Mouse (Mus musculus): ENCODE results near the gene Sfswap.
A peak's percentile ranks its signal among the peaks of the same experiment; 100 is the strongest.

Sfswap gene

DNA sequence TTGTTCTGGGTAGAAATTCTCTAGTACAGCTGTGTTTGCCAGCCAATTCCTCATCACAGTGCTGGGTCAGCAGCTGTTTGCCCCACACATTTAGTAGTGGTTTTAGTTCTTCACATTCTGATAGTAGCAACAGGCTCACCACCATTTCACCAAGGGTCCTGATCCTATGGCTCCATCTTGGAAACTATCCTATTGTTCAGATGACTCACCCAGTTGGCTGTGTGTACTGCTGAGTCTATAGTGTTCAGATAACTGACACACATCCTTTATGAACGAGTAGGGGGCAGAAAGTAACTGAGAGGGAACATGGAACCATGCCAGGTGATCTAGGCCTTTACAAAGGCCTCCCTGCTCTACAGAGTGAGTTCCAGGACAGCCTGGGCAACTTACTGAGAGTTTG, 28.6 kb downstream of the Sfswap start:
- DNase-seq (ENCODE audit: low read depth) = no peak

DNA sequence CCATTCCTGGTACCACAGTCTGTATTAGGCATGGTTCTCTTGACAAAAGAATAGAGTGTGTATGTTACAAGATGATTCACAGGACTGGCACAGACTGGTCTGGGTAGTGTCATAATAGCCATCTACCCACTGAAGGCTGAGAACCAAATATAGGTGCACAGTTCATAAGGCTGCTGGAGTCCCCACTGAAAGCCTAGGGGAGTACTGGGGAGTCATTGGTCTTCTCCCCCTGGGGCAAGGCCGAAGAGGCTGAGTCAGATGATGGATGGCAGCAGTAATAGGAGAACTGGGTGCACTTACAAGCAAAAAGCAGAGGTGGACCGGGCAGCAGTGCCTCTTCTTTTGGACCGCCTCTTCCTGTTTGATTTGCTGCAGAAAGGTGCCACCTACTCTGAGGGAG, 32.7 kb downstream of the Sfswap start:
- no peak for DNase-seq (ENCODE audit: low read depth)

DNA sequence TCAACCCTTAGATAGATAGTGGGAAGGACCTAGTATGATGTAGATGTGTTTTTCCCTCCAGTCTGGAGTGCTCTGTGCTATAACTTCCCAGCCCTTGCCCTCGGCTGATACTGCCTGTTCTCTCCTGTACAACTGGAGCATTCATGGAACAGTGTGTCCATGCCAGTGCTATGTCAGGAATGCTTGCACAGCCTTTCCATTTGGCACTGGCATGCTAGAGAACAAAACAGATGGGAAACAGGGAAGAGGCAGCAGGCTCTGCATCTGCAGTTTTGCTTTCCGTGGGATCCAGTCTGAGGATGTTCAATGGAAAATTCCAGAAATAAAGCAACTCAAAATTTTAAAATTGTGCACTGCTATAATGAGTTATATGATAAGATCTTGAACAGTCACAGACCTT, 33.5 kb downstream of the Sfswap start:
- DNase-seq (ENCODE audit: low read depth) = no peak

DNA sequence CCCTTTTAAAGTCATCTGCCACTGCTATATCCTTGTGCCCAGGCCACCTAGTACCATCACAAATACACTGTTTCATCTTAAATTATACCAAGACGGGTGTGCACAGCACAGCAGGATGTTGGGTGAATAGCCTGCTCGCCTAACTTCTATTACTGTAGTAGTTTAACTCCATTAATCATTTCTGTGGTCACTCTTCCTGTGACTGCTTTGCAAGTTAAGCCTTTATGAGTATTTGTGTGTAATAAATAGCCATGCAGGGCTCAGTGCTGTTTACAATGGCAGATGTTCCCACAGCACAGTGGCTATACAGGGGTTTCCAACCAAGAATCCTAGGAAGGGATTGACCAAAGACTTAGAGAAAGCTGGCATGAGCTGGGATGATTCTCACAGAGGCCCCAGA, 34.0 kb downstream of the Sfswap start:
- no peak for DNase-seq (ENCODE audit: low read depth)

DNA sequence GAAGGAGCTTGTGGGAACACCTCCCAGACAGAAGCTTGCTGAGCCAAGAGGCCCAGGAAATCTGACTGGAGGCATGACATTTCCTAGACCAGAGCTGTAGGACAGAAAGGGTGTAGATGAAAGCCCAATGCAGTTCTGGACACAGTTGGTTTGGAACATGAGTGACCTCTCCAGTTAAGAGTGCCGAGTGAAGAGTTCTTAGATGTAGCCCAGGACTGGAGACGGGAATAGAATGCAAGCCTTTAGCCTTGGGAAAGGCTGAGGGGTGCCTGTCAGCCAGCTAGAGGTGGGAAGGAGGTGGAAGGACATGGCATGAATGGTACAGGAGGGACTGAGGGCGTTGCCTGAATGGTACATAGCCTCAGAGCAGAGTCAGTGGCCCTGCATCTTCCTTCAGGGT, 34.4 kb downstream of the Sfswap start:
- DNase-seq (ENCODE audit: low read depth) = no peak

DNA sequence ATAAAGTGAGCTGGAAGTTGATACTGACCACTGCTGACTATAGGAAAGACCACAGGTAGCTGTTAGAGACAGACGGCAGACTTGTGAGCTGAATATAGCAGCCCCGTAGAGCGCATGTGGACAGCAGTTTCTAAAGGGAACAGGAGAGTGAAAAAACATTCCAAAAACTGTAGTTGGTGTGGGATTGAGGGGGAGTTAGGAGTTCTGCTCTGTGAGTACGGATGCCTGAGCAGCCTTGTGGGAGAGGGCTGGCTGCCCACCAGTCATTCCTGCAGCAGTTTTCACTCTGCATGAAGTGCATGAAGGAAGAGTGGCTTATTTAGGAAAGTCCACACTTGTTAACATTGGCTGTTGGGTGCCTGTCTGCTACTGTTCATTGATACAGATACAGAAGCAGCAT, 37.8 kb downstream of the Sfswap start:
- DNase-seq (ENCODE audit: low read depth) = no peak

DNA sequence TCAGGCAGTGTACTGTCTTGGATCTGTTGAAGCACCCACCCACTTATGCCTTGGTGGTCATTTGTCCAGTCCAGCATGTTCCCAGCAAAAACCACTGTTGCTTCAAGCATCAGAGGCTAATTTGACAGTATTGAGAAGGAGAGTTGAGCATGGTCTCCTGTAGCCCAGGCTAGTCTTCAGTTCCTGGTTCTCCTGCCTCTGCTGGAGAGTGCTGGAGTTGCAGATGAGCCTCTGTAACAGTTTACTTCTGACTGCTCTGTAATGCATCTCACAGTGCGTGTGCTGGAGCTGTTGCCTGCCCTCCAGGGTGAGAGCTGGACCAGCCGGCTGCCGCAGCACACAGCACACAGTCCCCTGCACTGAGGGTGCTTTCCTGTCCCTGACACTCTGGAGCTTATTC, 41.2 kb downstream of the Sfswap start:
- DNase-seq (ENCODE audit: low read depth) = no peak

DNA sequence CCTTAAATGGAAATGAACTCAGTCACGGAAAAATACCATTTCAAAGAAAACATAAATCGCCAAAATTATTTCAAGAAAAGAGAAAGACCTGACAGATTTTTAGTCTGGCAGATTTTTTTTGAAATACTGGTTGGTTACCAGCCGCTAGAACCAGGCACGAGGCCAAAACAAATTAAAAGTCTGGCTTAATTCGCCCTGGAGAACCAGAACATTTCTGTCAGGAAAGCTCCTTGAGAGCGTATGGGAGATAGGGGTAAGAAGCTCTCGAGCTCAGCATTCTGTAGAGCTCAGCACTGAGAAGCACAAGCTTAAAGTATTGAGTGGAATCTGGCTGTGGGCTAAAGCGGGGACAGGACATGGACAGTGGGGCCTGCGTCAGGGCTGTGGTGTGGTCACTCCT, 44.8 kb downstream of the Sfswap start:
- DNase-seq (ENCODE audit: low read depth) = no peak

DNA sequence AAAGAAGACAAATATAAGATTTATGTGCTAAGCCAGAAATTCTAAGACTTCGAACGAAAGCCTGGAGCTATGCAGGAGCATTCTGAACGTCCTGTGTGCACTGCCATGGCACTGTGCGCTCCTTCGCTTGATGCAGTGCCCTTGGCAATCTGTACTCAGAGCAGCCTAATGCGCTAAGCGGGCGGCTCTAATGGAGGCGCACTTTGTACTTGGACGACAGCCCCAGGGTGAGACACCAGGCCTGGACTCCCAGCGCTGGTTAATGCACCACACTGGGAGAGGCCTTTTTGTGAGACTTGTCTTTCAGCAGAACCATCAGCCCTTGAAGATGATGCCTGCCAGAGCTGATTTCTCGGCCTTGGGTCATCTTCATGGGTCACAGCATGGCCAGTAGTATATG, 48.7 kb downstream of the Sfswap start:
- DNase-seq (ENCODE audit: low read depth) = no peak

DNA sequence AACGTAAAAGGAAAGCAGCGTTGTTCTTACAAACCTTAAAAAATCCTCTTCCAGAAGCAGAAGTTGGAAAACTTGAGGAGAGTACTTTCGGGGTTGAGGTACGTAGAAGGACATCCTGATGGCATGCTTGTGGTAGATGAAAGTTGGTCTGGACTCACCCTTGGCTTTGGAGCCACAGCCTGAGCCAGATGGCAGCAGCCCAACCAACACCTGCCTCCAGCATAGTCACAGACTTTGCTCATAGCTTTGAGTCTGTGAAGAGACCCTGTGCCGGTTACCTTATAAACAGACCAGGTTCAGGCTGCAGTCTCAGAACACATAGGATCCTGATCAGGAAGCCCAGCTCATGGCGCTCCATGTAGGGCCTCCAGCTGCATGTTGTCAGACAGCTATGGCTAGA, 49.8 kb downstream of the Sfswap start:
- no peak for DNase-seq (ENCODE audit: low read depth)

DNA sequence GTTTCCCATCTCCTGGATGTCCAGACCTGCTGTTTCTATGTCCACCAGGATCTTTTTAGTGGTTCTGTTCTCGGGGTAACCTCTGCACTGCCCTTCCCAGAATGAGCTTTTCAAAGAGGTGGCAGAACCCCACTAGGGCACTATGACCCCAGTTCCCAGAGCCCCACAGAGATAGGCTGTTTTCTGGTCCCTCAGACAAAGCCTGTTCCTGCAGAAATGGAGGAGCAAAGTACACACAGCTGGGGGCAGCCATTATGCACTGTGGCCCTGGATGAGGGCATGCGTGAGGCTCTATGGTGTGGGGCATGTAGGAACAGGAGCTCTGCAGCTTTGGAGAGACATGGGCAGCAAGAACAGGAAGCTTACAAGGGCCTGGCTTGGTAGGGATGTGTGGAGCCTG, 51.0 kb downstream of the Sfswap start:
- DNase-seq (ENCODE audit: low read depth) = no peak

DNA sequence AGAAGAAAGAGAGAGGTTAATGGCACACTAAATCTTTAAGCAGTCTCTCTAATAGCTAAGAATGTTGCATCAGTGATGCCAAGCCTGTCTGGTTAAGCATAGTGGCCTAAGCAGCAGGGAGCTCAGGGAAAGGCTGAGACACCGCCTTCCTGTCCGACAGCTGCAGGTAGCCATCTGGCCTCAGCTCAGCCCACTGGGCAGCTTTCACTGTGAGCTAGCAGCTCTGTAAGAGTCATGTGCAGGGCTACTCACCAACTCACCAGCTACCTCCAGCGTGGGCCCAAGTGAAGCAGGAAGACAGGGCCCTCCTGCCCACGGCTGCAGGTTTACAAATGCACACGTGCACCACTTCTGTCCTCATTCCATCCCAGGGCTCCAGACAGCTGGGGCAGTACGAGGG, 52.6 kb downstream of the Sfswap start:
- no peak for DNase-seq (ENCODE audit: low read depth)

DNA sequence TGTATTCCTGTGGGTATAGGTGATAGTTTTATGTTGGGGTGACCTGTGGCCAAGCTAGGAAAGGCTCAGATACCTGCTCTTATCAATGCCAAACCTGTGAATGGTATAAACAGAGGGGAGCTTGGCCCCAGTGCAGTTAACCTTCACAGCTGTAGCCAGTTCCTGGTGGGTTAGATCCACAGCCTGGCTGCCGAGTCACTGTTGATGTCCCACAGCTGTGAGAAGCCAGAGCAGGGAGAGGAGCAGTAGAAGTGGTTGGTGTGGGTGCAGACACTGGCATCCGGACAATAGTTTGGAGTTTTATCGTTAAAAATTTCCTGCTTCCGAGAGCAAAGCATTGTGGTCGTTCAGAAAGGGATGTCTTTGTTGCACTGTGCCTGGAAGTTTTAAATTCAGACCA, 57.6 kb downstream of the Sfswap start:
- DNase-seq (ENCODE audit: low read depth) = no peak

DNA sequence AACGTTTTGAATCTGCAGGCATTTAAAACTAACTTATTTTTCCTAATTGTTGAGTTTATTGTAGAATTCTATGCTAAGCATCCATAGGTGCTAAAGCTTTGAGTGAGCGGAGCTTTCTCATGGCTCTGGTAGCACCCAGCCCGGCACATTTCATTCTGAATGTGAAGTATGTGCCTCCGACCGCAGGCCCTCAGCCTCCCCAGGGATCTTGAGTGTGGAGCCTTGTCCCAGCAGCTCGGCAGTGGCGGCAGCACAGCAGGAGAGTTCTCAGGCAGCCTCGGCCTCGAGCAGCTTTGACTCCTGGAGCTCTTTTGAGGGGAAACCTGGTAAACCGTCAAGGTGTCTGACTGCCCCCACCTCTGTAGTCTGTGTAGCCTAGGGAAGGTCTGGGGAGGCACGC, 58.3 kb downstream of the Sfswap start:
- no peak for DNase-seq (ENCODE audit: low read depth)

DNA sequence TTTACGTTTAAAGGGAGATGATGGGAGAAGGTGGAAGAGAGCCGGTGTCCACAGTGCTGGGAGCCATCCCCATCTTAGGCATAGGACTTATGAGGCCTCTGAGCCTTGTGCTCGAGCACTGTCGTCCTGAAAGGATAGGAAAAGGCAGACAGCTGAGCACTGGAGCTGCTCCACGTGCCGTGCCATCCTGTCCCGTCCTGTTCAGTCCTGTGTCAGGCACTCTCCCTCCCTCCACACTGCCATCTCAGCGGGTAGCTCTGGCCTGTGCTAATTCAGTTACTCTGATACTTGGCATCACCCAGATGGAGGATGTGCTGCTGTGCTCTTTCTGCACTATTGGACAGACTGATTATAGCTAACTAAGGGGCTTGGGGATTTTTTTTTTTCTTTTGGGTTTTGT, 61.3 kb downstream of the Sfswap start:
- no peak for DNase-seq (ENCODE audit: low read depth)

DNA sequence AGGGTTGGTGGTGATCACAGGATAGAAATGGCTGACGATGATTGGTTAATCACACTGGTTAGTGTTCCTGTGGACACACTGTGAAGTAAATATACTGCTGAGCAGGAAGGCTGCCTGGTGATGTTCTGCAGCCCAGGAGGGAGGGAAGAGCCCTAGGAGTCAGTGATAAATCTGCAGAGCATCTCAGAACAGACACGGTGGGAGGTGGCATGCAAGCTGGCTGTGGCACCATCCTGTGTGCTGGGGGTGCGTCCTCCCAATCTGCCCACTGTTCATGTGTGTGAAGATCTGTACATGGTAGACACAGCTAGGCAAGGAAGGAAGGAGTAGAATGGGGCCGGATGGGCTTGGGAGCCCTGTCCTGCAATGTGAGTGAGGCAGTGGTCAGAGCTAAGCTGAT, 67.6 kb downstream of the Sfswap start:
- DNase-seq (ENCODE audit: low read depth) = no peak

DNA sequence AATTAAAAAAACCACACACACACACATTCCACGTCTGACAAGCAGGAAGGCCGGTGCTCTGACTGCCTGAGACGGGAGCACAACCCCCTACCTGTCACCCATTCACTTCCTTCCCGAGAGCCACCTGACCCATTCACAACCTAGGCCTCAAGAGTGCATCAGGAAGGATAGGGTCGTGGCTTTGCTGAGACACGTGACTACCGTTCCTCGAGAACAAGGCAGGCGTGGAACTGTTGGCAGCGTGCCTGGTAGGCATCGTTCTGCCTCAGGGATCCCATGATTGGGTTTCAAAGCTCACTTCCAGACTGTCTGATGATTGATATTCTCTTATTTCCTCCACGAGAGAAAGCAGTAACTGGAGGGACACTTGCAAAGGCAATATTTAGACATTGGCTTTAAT, 77.2 kb downstream of the Sfswap start:
- DNase-seq (ENCODE audit: low read depth) = no peak

DNA sequence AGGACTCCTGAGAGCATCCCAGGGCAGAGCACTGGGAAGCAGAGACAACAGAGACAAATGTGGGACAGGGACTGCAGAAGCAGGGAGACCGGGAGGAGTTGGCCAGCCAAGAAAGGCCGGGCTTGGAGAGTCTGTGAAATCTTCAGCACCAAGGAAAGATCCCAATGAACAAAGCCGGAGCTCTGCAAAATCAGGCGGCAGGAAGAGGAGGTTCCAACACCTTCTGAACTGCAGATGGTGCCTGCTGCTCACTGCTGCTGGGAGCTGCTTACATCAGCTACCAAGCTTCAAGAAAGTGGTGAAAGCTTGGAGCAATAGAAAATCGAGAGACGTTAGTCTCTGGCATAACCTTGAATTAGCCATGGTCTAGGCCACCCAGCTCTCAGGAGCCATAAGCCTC, 79.0 kb downstream of the Sfswap start:
- no peak for DNase-seq (ENCODE audit: low read depth)

DNA sequence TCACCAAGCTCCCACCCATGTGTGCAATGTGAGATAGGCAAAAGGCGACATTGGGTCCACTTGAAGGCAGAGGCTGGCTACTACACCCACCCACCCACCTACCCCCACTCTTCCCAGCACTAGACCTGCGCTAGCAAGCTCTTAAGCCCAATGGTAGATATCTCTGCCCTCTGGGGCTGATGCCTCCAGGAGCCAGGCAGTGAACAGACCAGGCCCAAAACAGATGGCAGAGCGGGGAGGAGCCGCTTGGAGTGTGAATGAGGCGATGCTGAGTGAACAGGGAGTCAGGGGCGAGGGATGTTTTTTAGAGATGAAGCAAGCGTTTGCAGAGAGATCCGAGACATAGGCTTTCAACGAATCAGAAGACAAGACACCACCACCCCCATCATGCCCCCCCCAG, 79.6 kb downstream of the Sfswap start:
- DNase-seq (ENCODE audit: low read depth) = no peak

DNA sequence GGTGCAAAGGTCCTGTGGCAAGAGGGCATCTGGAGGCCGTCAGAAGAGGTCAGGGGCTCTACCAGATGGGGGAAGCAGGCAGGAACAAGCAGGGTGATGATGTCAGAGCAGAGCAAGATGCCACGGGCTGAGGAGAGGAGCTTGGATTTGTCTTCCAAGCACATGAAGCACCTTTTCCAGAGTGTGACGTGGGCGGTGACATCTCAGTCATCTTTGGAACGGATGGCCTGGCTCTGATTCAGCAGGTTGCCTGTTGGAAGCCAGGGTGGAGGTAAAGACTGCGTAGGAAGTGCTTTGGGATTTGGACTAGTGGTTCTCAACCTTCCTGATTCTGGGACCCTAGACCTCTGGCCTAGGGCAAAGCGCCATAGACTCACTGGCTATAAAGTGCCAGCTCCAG, 80.0 kb downstream of the Sfswap start:
- DNase-seq (ENCODE audit: low read depth) = no peak

DNA sequence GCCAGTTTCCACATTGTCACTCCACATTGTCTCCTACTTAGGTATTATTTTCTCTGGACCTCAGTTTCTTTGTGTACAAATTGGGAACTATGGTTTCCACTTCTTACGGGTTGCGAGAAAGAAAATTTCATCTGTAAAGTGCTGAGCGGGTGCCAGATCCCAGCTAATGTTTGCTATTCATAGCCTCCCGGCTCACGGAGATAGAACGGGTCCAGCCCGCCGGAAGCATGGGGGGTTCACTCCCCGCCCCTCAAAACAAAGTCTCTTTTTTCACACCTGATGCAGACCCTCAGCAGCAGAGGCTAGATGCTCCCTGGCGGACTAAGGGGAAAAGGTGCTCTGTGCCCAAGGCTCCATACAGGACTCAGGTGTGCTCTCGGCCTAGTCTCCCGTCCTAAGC, 82.3 kb downstream of the Sfswap start:
- no peak for DNase-seq (ENCODE audit: low read depth)

DNA sequence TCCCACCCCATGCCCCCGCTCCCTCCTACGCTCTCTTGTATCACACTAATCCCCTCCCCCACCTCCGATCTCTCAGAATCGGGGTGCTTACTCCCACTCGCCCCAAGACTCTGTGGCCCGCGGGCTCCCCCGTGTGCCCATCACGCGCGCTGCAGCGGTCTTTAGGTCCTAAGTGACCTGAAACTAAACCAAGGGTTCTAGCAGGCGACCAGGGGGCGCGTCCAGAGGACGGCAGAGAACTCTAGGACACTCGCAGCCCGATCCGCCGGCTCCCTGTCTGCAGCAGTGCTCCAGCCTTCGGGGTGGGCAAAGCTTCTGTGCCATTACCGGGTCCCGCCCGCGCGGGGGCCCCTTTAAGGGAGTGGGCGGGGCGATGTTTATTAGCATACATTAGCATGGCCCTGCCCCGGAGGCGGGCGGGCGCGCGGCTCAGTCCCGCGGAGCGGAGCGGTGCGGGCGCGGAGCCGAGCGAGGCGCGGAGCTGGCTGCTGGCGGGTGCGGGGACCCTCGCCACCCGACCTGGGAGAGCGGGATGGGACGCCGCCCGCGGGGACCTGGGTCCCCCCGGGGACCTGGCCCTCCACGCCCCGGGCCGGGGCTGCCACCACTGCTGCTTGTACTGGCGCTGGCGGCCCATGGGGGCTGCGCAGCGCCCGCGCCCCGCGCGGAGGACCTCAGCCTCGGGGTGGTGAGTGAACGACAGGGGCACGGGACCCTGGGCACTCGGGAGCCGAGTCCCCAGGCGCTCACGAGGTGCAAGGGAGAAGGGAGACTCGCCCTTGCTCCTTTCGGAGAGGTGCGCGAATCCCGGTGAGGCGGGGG, 83.0 kb downstream of the Sfswap start, which contains the start of gene Mmp17:
TSS of gene Mmp17 (plus strand) at position 409 of the 822 bp plus-strand sequence.
- peak; percentile 73 for DNase-seq (ENCODE audit: low read depth)

DNA sequence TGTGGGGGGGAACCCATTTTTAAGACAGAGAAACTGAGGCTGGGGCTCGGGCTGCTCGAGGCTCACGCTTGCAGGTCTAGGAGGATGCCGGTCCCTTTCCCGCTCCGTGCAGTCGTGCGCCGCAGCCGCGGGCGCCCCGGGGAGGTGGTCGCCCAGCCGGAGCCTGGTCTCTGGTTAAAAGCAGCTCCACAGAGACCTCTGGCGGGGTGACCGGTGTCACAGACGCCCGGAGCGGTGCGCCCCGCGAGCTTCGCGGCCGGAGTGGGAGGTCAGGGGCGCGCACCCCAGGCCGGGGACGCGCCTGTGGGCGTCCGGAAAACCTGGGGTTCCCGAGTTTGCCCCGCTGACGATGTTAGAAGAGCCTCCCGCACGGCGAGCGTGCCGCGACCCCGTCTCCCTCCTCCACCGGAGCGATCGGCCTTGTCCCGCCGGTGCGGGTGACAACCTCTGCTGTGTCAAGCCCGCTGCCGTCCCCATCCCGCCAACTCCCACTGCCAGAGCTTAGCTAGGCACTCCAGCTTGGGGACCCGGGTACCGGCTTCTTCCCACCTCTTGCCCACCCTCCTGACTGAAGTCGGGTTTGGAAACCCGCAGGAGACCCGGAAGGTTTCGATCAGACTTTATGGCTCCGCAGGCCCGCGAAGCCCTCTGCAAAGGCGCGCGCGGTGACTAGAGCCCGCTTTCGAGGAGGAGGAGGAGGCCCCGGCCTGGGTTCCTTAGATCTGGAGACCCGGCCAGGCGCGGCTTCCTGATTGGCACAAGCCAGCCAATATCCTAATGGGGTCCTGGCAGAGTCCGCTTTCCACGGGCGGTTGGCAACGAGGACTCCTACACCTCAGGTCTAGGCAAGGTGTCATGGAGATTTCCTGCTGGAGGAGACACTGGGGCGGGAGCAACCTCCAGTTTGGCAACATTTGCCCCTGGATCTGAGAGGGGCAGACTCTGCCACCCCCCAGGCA, 83.8 kb downstream of the Sfswap start:
- DNase-seq (ENCODE audit: low read depth) = no peak
